Mouse (Mus musculus): ENCODE results near the gene Otud1.

The Otud1 gene

GRCm38 (mm10) chr2:19657158-19657874 is at the start of gene Otud1:
TSS of gene Otud1 (plus strand) at chr2:19657752.
- peak; percentile 97 to 98 for DNase-seq

GRCm38 (mm10) chr2:19607852-19608251 is 49.7 kb upstream of the Otud1 start:
- no peak for DNase-seq

GRCm38 (mm10) chr2:19608410-19609073 is 49.0 kb upstream of the Otud1 start:
- DNase-seq, result no peak

- no peak for DNase-seq
Measured at GRCm38 (mm10) chr2:19622041-19622440, 35.5 kb upstream of the Otud1 start.

- DNase-seq, result no peak
Measured at GRCm38 (mm10) chr2:19627044-19627443, 30.5 kb upstream of the Otud1 start.

GRCm38 (mm10) chr2:19627920-19628608 is 29.5 kb upstream of the Otud1 start:
- DNase-seq, result no peak

GRCm38 (mm10) chr2:19630544-19630943 is 27.0 kb upstream of the Otud1 start:
- DNase-seq, result no peak

GRCm38 (mm10) chr2:19633406-19633920 is 24.1 kb upstream of the Otud1 start:
- DNase-seq, result no peak

- no peak for DNase-seq
Measured at GRCm38 (mm10) chr2:19645182-19645581, 12.4 kb upstream of the Otud1 start.

- no peak for DNase-seq
Measured at GRCm38 (mm10) chr2:19646144-19646543, 11.4 kb upstream of the Otud1 start.

- no peak for DNase-seq
Measured at GRCm38 (mm10) chr2:19646910-19647309, 10.6 kb upstream of the Otud1 start.

GRCm38 (mm10) chr2:19656436-19656835 is 1.1 kb upstream of the Otud1 start:
- peak; percentile 20 to 25 for DNase-seq

GRCm38 (mm10) chr2:19657881-19658589 is 483 bp downstream of the Otud1 start:
- no peak for DNase-seq

GRCm38 (mm10) chr2:19658661-19659384 is 1.3 kb downstream of the Otud1 start:
- peak in 1 of 2 experiments; percentile 38 for DNase-seq

GRCm38 (mm10) chr2:19660875-19661274 is 3.3 kb downstream of the Otud1 start:
- DNase-seq, result no peak

GRCm38 (mm10) chr2:19663146-19663848 is 5.7 kb downstream of the Otud1 start:
- no peak for DNase-seq

- DNase-seq, result peak in 1 of 2 experiments; percentile 9
Measured at GRCm38 (mm10) chr2:19664147-19664546, 6.6 kb downstream of the Otud1 start.

- no peak for DNase-seq
Measured at GRCm38 (mm10) chr2:19664555-19665475, 7.3 kb downstream of the Otud1 start.

GRCm38 (mm10) chr2:19665841-19666240 is 8.3 kb downstream of the Otud1 start:
- no peak for DNase-seq

Measured in cerebellum, postnatal 14 days (tissue).